Mouse (Mus musculus): ENCODE measurements around the gene Adamts20.

DNA sequence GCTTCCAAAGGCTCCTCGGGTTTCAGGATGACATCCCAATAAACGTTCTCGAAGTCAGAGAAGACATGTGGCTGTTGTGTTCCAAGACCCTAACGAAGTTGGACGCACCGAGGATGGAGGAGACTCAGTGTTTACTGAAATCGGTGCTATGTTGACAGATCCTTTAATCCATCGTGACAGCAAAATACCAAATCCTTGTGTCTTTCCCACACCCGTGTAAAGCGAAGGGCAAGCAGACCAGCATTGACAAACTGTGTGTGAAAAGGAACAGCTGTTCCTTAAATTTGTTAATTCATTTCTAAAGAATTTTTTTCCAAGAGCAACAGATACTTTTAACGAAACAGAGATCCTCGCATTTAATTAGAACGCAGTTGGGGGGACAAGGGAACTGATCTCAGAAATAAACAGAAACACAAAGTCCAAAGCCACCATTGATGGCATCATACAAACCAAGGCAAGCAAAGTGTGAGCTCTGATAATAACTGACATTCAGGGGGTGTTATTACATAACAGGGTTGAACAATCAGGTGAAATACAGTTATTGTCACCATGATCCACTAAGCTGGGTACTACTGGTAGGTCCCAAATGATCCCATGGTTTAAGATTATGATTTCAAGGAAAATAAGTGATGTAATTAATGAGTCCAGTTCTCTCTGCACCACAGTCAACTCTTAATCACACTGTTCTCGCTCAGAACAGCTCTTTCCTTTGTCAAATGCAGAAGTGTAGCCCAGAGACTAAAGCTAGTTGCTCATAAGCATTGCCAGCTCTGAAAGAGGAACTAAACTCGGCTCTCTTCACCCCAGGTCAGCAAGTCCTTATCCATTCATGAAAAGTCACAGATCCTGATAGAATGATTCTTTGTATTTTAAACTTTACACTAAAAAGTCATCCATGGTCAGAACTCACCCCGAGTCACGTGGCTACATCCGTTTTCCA, 47.7 kb downstream of the Adamts20 start:
- no peak for TF ChIP-seq CTCF (conservative IDR thresholded peaks at IDR 0.05; ENCODE audit: low read length)
- TF ChIP-seq NANOG (IDR thresholded peaks at IDR 0.05; ENCODE audit: borderline replicate concordance, low read length) = no peak
- TF ChIP-seq POU5F1 (IDR thresholded peaks at IDR 0.05; ENCODE audit: borderline replicate concordance, low read length) = no peak

All from E14TG2a.4 (cell line).